Mouse (Mus musculus) embryo, embryonic 10 days (tissue): ENCODE results near the gene Esp31.

ENCODE experiments used
- DNase-seq: peaks from one replicate; pipeline ENCODE4 v3.0.0-alpha.2; 2015; ENCODE audit warnings: low spot score

Gene Esp31

DNA sequence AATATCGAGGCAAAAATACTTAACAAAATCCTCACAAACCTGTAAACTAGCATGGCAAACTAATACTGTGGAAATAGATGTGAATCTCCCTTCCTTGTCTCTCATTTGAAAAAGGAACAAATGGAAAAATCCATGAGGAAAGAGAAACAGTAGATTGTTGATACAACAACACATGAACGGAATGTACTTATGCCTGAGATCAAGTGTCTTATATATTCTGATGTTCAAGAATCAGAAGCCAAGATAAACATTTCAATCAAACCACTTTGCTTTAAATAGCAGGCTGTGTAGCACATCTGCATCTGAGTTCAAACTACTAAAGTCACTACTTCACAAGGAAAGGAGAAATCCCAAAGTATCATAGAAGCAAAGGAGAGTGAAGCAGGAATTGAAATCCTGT, at the start of gene Esp31:
Gene Esp31, plus strand, starts transcription at position 301 of the 400 bp plus-strand sequence.
- DNase-seq, result no peak
